Mouse (Mus musculus) liver, embryonic 11.5 days (tissue): ENCODE results near the gene Zfand5. TPM values are rescaled to one million over a fixed set of nuclear protein-coding genes. Genes with fewer than 3 reads are reported as not detected.
"Not testable (repeated sequence)": the region's sequence is repeated elsewhere in the genome, so short reads cannot be mapped to it uniquely, and the experiment has no call there.

Experiments
- ATAC-seq: fragments of 200-750 bp; cut with Nextera tagmentation; replicated peaks from 2 replicates; pipeline ENCODE4 v1.8.0; 2017; ENCODE audit warnings: moderate number of reproducible peaks, mild to moderate bottlenecking, moderate TSS enrichment, moderate library complexity; ENCODE audit not compliant: low FRiP score
- DNase-seq: peaks from one replicate; pipeline ENCODE4 v3.0.0-alpha.2; 2017; ENCODE audit warnings: low spot score
- H3K27ac ChIP-seq: fragments of 300-500 bp; sonication (generic); 2 replicates; pipeline ENCODE4 v1.5.1; 2014; ENCODE audit warnings: mild to moderate bottlenecking, low read depth, low read length, control low read depth
- H3K27me3 ChIP-seq: fragments of 300-500 bp; sonication (generic); replicated peaks from 2 replicates; pipeline ENCODE4 v1.6.1; 2014; ENCODE audit warnings: low read length, mixed read lengths; ENCODE audit not compliant: control insufficient read depth, insufficient read depth
- H3K36me3 ChIP-seq: fragments of 300-500 bp; sonication (generic); 2 replicates; pipeline ENCODE4 v1.6.1; 2014; ENCODE audit warnings: mild to moderate bottlenecking, low read length, moderate library complexity, mixed read lengths; ENCODE audit not compliant: control insufficient read depth, insufficient read depth
- H3K4me1 ChIP-seq: fragments of 300-500 bp; sonication (generic); replicated peaks from 2 replicates; pipeline ENCODE4 v1.6.1; 2014; ENCODE audit warnings: low read length, mixed read lengths; ENCODE audit not compliant: control insufficient read depth, insufficient read depth
- H3K4me2 ChIP-seq: fragments of 300-500 bp; sonication (generic); 2 replicates; pipeline ENCODE4 v1.6.1; 2014; ENCODE audit warnings: mild to moderate bottlenecking, control low read depth, moderate library complexity
- H3K4me3 ChIP-seq: fragments of 300-500 bp; sonication (generic); 2 replicates; pipeline ENCODE4 v1.5.1; 2014; ENCODE audit warnings: low read depth, low read length, control low read depth
- H3K9ac ChIP-seq: fragments of 300-500 bp; sonication (generic); 2 replicates; pipeline ENCODE4 v1.6.1; 2014; ENCODE audit warnings: low read depth, low read length, control low read depth
- H3K9me3 ChIP-seq: fragments of 300-500 bp; sonication (generic); 2 replicates; pipeline ENCODE4 v1.6.1; 2016; ENCODE audit warnings: low read length, inconsistent platforms, mixed read lengths; ENCODE audit not compliant: control insufficient read depth
- WGBS: fragments of 180-500 bp; shearing (Covaris S2); extraction: QIAGEN DNeasy Blood & Tissue Kit; methylation state at CpG from one replicate; pipeline ENCODE4 v1.1.7; 2014; 5-methylcytosine and 5-hydroxymethylcytosine counted together
- polyA plus RNA-seq: library from polyadenylated mRNA; unstranded; fragments of >200 nt; fragmentation: Nextera tagmentation; extraction: Ambion mirVana; gene quantifications from 2 replicates; pipeline ENCODE4 v1.2.1, GENCODE M21; 2014

Zfand5 gene
- 61.4 and 67.7 TPM in 2 replicates for polyA plus RNA-seq

DNA sequence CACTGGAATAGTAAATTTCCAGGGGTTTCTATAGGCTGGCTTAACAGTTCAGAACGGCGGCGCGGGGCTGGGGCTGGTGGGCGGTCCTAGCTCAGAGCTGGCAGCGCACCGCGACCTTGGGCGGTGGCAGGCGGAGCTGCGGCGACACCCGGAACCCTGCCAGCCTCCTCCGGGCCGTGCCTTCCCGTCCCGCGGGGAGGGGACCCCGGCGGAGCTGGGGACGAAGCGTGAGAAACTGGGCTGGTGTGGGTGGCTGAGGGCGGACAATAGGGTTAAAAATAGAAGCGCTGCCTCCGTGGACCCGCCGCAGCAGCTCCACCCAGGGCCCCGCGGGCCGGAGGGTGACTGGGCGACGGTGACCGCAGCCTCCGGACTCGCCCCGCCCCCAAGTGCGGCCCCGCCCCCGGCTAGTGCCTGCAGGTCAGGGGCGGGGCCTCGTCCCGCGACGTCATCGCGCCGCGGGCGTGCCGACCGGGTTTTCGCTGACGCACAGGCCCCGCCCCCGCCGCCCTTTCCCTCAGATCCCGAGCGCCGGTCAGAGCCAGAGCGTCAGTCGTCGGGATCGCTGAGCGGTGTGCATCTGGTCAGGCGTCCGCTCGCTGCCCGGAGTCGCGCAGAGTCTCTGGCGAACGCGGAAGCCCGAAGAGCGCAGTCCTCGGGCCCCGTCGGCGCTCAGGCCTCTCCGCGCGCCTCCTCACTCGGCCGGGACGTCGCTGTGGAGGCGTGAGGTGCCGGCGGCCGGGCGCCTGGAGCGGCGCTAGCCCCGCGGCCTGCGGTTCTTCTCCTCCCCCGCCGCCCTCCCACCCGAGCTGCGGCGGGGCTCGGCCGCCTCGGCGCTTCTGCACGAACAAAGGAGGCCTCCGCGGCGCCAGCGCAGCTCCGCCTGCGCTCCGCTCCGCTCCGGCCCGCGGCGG, at the start of gene Zfand5:
Gene Zfand5 (plus strand): TSS at position 538 of the 914 bp plus-strand sequence.
- Histone ChIP-seq H3K36me3 (peaks cover 2% of the 10 kb centered on the region; the same call in 1 of the 2 replicates), H3K4me3 (peak within 1 kb of the TSS; percentile 95), H3K27me3 (no peaks in the 10 kb centered on the region), H3K9me3 (no peaks in the 10 kb centered on the region), H3K27ac (peak within 1 kb of the TSS; percentile 100), H3K4me1 (peaks cover 6% of the 10 kb centered on the region), H3K9ac (peak within 1 kb of the TSS; percentile 98), H3K4me2 (peak within 1 kb of the TSS; percentile 81)
- ATAC-seq = peak; percentile 89
- peak; percentile 97 for DNase-seq
- WGBS = 1% methylated on average over 102 of the region's 118 CpGs

DNA sequence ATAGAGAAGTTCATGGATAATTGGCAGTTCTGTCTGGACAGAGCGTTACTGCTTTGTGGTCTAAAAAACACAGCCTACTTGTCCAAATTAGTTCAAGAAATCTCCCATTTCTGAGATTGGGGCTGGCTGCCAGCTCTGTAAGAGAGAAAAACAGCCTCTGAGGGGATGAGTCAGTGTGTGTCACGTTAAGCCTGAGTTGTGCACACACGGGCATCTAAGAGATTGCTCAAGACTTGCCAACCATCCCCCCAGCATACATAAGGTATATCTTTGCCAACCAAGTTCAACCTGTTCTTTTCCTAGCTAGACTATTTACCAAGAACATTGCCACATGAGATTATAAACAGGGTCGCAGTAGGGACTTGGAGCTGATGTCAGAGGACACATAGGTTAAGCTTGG, 44.9 kb upstream of the Zfand5 start:
- ATAC-seq (no peak), DNase-seq (no peak)
- H3K9ac ChIP-seq = no peak overlapping the region
- no peaks in the 10 kb centered on the region for H3K36me3 ChIP-seq
- H3K4me2 ChIP-seq = no peak overlapping the region
- no peaks in the 10 kb centered on the region for H3K9me3 ChIP-seq
- H3K4me3 ChIP-seq = no peak overlapping the region
- WGBS = 70% methylated on average over 4 of the region's 4 CpGs
- H3K27me3 ChIP-seq = no peaks in the 10 kb centered on the region
- no peak overlapping the region for H3K27ac ChIP-seq
- no peaks in the 10 kb centered on the region for H3K4me1 ChIP-seq

DNA sequence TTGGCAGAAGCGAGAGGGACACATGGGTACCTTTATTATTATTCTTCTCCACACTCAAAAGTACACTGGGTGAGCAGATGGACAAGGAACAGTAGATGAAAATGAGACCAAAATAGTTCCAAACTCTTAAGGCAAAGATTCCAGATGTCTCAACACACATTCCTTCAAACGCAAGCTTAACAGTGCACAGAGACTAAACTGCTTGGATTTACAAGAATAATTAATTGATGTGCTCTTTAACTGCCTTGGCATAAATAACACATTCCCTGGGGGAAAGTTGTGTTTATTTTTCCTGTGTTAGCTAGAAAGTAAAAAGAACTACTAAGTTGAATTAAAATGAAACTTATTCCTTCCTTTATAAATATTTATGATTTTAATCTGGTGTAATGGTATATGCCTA, 44.3 kb upstream of the Zfand5 start:
- no peaks in the 10 kb centered on the region for H3K27me3 ChIP-seq
- H3K9me3 ChIP-seq = no peaks in the 10 kb centered on the region
- DNase-seq (no peak), ATAC-seq (no peak)
- no peak overlapping the region for H3K4me2 ChIP-seq
- H3K9ac ChIP-seq = no peak overlapping the region
- H3K36me3 ChIP-seq = no peaks in the 10 kb centered on the region
- 77% methylated on average over 2 of the region's 2 CpGs for WGBS
- no peaks in the 10 kb centered on the region for H3K4me1 ChIP-seq
- H3K27ac ChIP-seq = no peak overlapping the region
- H3K4me3 ChIP-seq = no peak overlapping the region

DNA sequence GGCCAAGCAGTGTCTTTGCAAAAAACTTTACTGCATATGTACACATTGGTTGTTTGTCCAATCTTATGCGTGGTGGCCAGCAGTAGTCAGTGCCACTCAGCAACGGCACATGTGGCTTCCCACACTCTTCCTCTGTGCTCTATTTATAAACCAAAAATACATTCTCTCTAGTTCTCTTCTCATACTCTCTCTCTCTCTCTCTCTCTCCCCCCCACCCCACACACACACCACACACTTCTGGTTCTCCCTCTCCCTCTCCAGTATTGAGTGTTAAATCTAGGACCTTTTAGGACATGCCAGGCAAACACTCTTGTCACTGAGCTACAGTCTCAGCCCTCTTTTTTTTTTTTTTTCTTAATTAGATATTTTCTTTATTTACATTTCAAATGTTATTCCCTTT, 23.3 kb upstream of the Zfand5 start:
- H3K27me3 ChIP-seq, H3K27ac ChIP-seq, H3K36me3 ChIP-seq, H3K9ac ChIP-seq, ATAC-seq, H3K4me2 ChIP-seq, H3K9me3 ChIP-seq, H3K4me1 ChIP-seq, DNase-seq, H3K4me3 ChIP-seq: not testable (repeated sequence)
- 59% methylated on average over 2 of the region's 2 CpGs for WGBS

DNA sequence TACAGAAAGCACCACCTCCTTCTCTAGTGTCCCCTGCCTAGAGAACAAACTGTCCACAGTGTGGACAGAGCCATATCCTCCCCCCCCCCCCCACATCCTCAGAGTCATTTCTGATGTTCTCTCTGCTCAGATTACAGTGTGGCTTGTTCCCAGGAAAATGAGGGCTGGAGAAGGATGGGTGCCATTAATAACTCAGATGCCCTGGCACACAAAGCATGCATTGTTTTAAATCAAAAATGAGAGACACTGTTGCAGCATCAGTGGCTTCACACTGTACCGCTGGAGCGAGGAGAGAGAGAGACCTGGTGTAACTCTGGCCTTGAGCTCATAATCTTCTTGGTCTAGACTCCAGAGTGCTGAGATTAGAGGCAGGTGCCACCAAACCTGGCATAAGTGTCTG, 18.2 kb upstream of the Zfand5 start:
- ATAC-seq (no peak), DNase-seq (no peak)
- Histone ChIP-seq H3K4me3 (no peak overlapping the region), H3K4me2 (no peak overlapping the region), H3K36me3 (no peaks in the 10 kb centered on the region), H3K27ac (no peak overlapping the region), H3K27me3 (no peaks in the 10 kb centered on the region), H3K4me1 (no peaks in the 10 kb centered on the region), H3K9ac (no peak overlapping the region), H3K9me3 (no peaks in the 10 kb centered on the region)
- 91% methylated on average over 2 of the region's 2 CpGs for WGBS

DNA sequence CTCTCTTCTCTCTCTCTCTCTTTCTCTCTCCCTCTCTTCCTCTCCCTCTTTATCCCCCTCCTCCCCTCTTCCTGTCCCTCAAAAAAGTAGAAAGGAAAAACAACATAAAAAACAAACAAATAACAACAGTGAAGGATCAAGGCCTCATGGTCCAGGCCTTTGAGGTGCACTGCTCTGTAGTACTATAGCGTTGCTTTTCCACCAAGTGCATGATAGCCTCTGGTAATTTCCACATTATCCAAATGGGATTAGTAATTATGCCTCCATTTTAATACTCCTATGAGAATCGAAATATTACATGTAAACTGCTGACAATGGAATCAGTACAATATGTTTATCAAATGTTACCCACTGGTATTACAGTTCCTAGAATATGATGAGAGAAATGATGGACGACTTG, 16.2 kb upstream of the Zfand5 start:
- Histone ChIP-seq H3K36me3 (no peaks in the 10 kb centered on the region), H3K4me3 (no peak overlapping the region), H3K27ac (no peak overlapping the region), H3K4me1 (no peaks in the 10 kb centered on the region), H3K9ac (no peak overlapping the region), H3K27me3 (no peaks in the 10 kb centered on the region), H3K9me3 (no peaks in the 10 kb centered on the region), H3K4me2 (no peak overlapping the region)
- no peak for DNase-seq
- ATAC-seq = no peak
- 73% methylated on average over 3 of the region's 3 CpGs for WGBS

DNA sequence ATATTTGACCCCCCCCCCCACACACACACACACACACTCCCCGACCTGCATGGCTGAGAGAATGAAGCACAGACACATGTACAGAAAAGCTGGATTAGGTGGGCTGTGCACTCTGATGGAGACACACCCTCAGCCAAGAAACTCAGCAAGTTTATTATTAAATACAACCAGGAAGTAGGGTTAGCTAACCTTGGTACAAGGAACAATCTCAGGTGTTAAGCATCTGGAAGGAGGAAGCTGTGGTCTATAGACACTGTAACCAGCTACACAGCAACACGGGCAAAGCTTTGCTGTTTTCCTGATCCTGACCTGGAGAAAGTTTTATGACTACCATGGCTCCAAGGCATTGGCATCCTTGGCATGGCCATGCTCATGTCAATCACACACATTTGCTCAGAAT, 12.6 kb upstream of the Zfand5 start:
- 79% methylated on average over 2 of the region's 2 CpGs for WGBS
- H3K27me3 ChIP-seq = no peaks in the 10 kb centered on the region
- DNase-seq (no peak), ATAC-seq (no peak)
- no peak overlapping the region for H3K27ac ChIP-seq
- H3K4me2 ChIP-seq = no peak overlapping the region
- no peak overlapping the region for H3K9ac ChIP-seq
- no peaks in the 10 kb centered on the region for H3K36me3 ChIP-seq
- no peaks in the 10 kb centered on the region for H3K4me1 ChIP-seq
- no peak overlapping the region for H3K4me3 ChIP-seq
- no peaks in the 10 kb centered on the region for H3K9me3 ChIP-seq

DNA sequence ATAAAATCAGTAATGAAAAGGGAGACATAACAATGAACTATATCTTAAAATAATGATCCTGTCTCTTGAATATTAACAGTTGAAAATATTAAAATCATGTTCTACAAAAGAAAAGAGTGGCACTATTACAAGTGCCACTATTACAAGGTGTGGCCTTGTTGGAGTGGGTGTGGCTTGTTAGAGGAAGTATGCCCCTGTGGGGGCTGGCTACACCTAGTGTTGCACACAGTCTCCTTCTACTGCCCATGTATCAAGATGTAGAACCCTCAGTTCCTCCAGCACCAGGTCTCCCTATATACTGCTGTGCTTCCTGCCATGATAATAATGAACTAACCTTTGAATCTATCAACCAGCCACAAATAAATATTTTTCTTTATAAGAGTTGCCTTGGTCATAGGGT, 11.8 kb upstream of the Zfand5 start:
- ATAC-seq (no peak; the same call in 1 of the 2 replicates), DNase-seq (no peak)
- Histone ChIP-seq H3K4me2 (no peak overlapping the region), H3K9ac (no peak overlapping the region), H3K9me3 (no peaks in the 10 kb centered on the region), H3K27ac (no peak overlapping the region), H3K36me3 (no peaks in the 10 kb centered on the region), H3K4me3 (no peak overlapping the region), H3K4me1 (no peaks in the 10 kb centered on the region), H3K27me3 (no peaks in the 10 kb centered on the region)

DNA sequence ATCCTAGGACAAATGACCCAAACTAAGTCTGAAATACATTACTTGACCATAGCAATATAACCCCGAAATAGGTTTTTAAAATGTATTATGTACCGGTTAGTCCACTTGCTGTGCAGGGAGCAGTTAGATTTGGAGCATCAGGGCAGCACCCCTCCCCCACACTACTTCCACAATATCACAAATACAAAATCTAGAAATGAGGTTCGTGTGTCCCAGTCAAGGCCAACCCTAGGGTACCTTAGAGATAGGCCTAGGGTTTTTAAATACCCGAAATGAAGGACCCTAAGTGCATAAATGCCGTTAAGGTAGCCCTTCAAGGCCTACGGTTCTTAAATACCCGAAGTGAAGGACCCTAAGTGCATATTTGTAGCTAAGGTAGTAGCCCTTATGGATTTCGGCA, 892 bp upstream of the Zfand5 start:
- peak overlapping the region; percentile 100 for H3K27ac ChIP-seq
- ATAC-seq = no peak
- no peaks in the 10 kb centered on the region for H3K27me3 ChIP-seq
- H3K4me1 ChIP-seq = peaks cover 6% of the 10 kb centered on the region
- H3K9ac ChIP-seq = peak overlapping the region; percentile 98
- H3K36me3 ChIP-seq = no peaks in the 10 kb centered on the region
- H3K4me2 ChIP-seq = peak overlapping the region; percentile 81
- no peaks in the 10 kb centered on the region for H3K9me3 ChIP-seq
- H3K4me3 ChIP-seq = peak overlapping the region; percentile 95
- WGBS = 22% methylated on average over 8 of the region's 8 CpGs
- DNase-seq = no peak
